Mouse (Mus musculus) erythroblast, embryonic 14.5 days (primary cell): ENCODE data around the gene Cox16.

Experiments
- GATA1 ChIP-seq: IDR thresholded peaks from 2 replicates; pipeline ENCODE4 v1.6.1; 2012; ENCODE audit warnings: low read length, inconsistent platforms, mixed read lengths
- TAL1 ChIP-seq: IDR thresholded peaks from 3 replicates; pipeline ENCODE4 v1.6.1; 2012; ENCODE audit warnings: low read length, inconsistent platforms, mixed read lengths

DNA sequence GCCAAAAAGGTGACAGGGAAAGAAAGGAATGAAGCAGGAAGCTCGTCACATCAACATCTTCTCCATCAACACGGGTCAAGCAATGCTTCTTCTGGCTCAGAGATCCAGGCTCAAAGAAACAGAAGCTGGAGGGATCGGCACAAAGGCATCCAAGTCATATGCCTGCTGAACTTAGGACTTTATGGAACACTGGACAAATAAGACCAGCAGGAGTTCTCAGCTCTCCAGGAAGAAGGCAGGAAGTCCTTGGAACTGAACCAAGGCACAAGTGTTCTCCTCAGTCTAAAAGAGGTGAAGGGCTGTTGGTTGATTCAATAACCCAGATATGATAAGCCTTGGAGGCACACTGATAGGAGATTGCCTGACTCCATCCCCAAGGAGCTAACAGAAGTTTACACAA, 159.9 kb downstream of the Cox16 start:
- TF ChIP-seq GATA1, result no peak
- no peak for TF ChIP-seq TAL1
